Mouse (Mus musculus) heart, adult 2 months (tissue): ENCODE measurements around the gene Rp9. TPM values are rescaled to one million over a fixed set of nuclear protein-coding genes. Genes with fewer than 3 reads are reported as not detected.
A peak's percentile ranks its signal among the peaks of the same experiment; 100 is the strongest.

Experiments
- DNase-seq, 2 experiments: peaks; one replicate each; pipeline ENCODE4 v3.0.0; 2021
- H3K27ac ChIP-seq: fragments of 200-600 bp; 2 replicates; pipeline ENCODE4 v1.8.1; 2022
- H3K27me3 ChIP-seq: fragments of 200-500 bp; 2 replicates; pipeline ENCODE4 v1.6.1; 2012; ENCODE audit warnings: mild to moderate bottlenecking, low read length, inconsistent platforms, mixed read lengths; ENCODE audit not compliant: control insufficient read depth, insufficient read depth
- H3K36me3 ChIP-seq: fragments of 200-500 bp; 2 replicates; pipeline ENCODE4 v1.6.1; 2012; ENCODE audit warnings: low read length, inconsistent platforms; ENCODE audit not compliant: control insufficient read depth, insufficient read depth
- H3K4me1 ChIP-seq: fragments of 200-500 bp; 2 replicates; pipeline ENCODE4 v1.6.1; 2011; ENCODE audit warnings: low read length; ENCODE audit not compliant: control insufficient read depth, insufficient read depth
- H3K4me3 ChIP-seq: fragments of 200-600 bp; 2 replicates; pipeline ENCODE4 v1.8.1; 2022
- H3K79me2 ChIP-seq: fragments of 200-500 bp; replicated peaks from 2 replicates; pipeline ENCODE4 v1.6.1; 2012; ENCODE audit warnings: mild to moderate bottlenecking, inconsistent platforms, low read length, moderate library complexity, mixed read lengths; ENCODE audit not compliant: control insufficient read depth, insufficient read depth
- H3K9ac ChIP-seq: fragments of 200-500 bp; 2 replicates; pipeline ENCODE4 v1.6.1; 2012; ENCODE audit warnings: low read depth, mild to moderate bottlenecking, control low read depth, inconsistent platforms, low read length, mixed read lengths
- CTCF ChIP-seq: fragments of 200-600 bp; IDR thresholded peaks from 2 replicates; pipeline ENCODE4 v1.8.1; 2022; ENCODE audit warnings: antibody characterized with exemption, mild to moderate bottlenecking, moderate library complexity
- EP300 ChIP-seq: fragments of 200-500 bp; IDR thresholded peaks from 2 replicates; pipeline ENCODE4 v1.6.1; 2011; ENCODE audit warnings: low read depth, low read length, control low read depth; ENCODE audit not compliant: insufficient read depth
- POLR2A ChIP-seq: fragments of 200-500 bp; IDR thresholded peaks from 2 replicates; pipeline ENCODE4 v1.6.1; 2011; ENCODE audit warnings: mild to moderate bottlenecking, low read depth, low read length, control low read depth; ENCODE audit not compliant: insufficient read depth
- WGBS: fragments of 180-500 bp; shearing (Covaris S2); methylation state at CpG from one replicate; pipeline ENCODE4 v1.1.7; 2018; 5-methylcytosine and 5-hydroxymethylcytosine counted together
- intact Hi-C: fragments of 180-260 bp; cut with DNase I; formaldehyde crosslinking; loops from one replicate; pipeline ENCODE4 v1.15.1; 2025
- polyA plus RNA-seq: library from polyadenylated mRNA; depleted of rRNA; stranded (reverse); fragments of >200 nt; gene quantifications from 2 replicates; pipeline ENCODE4 v1.2.3, GENCODE M21; 2012
- total RNA-seq, 2 experiments: library from RNA; stranded (reverse); gene quantifications; 2 replicates each; pipeline ENCODE4 v1.2.3; 2021

The Rp9 gene
- total and polyA plus RNA-seq, 3 experiments: 39.5 to 46.1 (median 42.6) TPM

DNA sequence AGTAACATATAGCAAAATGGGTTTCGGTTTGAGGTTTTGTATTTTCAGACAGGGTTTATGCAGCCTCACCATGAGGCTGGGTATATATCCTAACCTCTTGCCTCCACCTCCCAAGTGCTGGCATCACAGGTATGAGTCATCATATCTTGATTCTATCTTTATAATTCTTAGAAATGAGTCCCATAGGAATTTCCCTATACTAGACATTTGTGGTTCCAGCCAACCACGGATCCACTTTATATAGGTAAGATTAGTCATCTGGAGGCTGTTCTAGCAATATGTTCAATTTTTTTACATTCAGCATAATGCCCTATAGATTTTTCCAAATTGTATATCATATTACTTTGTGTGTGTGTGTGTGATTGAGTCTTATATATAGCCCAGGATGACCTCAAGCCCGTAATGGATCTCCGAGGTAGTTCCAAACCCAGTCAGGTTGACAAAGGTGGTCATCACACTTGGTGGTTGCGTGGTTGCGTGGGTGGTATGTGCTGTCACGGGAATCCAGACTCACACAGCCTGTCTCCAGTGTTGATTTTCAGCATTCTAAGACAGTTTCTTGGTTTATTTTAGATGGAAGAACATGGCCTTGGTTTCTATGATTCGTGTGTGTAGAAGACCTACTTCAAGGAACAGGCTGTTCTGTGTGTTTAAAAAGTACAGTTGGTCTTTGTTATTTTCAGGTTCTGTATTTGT is 14.5 kb upstream of the Rp9 start:
- no peaks in the 10 kb centered on the region for H3K4me1 ChIP-seq
- no peak overlapping the region for H3K9ac ChIP-seq
- no peaks in the 10 kb centered on the region for H3K27me3 ChIP-seq
- no peak overlapping the region for H3K4me3 ChIP-seq
- H3K27ac ChIP-seq: no peak overlapping the region
- DNase-seq: no peak
- WGBS: 93% methylated on average over 8 of the region's 8 CpGs
- TF ChIP-seq EP300 (no peak), POLR2A (no peak), CTCF (no peak)
- H3K36me3 ChIP-seq: no peaks in the 10 kb centered on the region
- no peaks in the 10 kb centered on the region for H3K79me2 ChIP-seq
- intact Hi-C loops: no loop called here

DNA sequence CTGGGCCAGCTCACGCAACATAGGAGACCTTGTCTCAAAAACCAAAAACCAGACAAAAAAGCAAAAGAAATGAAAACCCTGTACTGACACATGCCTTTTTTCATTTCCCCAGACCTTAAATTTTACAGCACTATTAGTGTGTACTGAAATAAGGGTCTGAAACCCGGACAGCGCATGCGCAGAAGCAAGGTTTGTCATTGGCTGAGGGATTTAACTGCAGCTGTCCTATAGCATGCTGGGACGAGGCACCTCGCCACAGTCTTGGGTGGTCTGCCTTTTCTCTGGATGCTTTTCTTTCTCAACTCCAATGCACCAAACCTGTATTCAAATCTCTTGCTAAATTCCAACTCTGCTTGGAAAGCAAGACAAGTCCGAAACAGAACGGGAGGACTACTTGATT is 9.4 kb upstream of the Rp9 start:
- Histone ChIP-seq H3K4me1 (no peaks in the 10 kb centered on the region; the same call in 1 of the 2 replicates), H3K36me3 (no peaks in the 10 kb centered on the region), H3K27ac (no peak overlapping the region), H3K9ac (no peak overlapping the region), H3K27me3 (no peaks in the 10 kb centered on the region), H3K4me3 (no peak overlapping the region), H3K79me2 (no peaks in the 10 kb centered on the region)
- DNase-seq: no peak
- intact Hi-C loops: no loop called here
- TF ChIP-seq CTCF (no peak), EP300 (no peak), POLR2A (no peak)
- WGBS: 90% methylated on average over 8 of the region's 8 CpGs

DNA sequence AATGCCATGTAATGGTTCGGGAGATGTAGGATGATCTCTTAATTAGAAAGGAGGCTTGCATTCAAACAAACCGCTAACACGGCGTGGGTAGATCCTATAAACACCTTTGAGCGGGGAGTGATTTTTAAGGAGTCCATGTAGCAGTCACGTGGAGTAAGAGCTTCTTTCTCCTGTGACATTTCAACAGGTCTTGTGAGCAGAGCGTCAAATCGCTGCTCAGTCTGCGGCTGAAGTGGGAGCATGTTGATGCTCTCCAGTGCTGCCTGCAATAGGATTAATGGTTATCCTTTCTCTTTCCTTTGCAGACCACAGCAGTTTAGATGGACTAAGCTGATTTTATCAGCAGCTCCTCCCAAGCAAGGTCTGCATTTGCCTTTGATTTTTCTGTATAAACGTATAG is 6.7 kb upstream of the Rp9 start:
- TF ChIP-seq CTCF (no peak), POLR2A (no peak), EP300 (no peak)

DNA sequence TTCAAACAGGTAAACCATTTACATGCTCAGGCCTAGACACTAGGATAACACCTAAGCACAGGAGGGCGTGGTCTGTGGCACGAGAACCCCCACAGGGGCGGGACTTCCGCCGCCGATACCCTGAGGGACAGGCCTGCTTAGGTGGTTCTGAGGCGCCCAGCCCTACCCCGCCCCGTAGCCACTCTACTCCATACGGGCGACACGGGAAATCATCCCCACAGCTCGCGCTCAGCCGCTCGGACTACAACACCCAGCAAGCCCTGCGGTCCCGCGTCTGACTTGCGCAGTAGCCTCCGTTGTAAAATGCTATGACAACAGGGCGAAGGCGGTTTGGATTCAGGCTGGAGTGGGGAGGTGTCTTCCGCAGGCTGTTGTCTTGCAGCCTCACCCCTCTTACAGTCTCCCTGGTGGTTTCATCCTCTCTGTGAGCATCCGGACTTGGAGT is 5.9 kb upstream of the Rp9 start, which contains the start of gene Bbs9:
TSS of gene Bbs9 (plus strand) at position 292 of the 445 bp plus-strand sequence.
- Histone ChIP-seq H3K27ac (peak within 1 kb of the TSS; percentile 78), H3K9ac (peak within 1 kb of the TSS; percentile 55), H3K36me3 (no peaks in the 10 kb centered on the region), H3K27me3 (no peaks in the 10 kb centered on the region), H3K4me3 (peak within 1 kb of the TSS; percentile 55), H3K4me1 (no peaks in the 10 kb centered on the region; the same call in 1 of the 2 replicates), H3K79me2 (no peaks in the 10 kb centered on the region)
- under 1% methylated on average over 25 of the region's 25 CpGs for WGBS
- intact Hi-C loops: loop anchor here (2.0 kb wide), 1 partner anchor 65 kb away; the partner anchor contains the start of gene 9530077C05Rik
- peak; percentile 93 for DNase-seq
- no peak for TF ChIP-seq CTCF
- peak; percentile 71 for TF ChIP-seq POLR2A
- no peak for TF ChIP-seq EP300

More for the DNA sequence above, 6.7 kb upstream of the Rp9 start:
- Histone ChIP-seq H3K4me3 (peak overlapping the region; percentile 55), H3K9ac (peak overlapping the region; percentile 55), H3K4me1 (no peaks in the 10 kb centered on the region; the same call in 1 of the 2 replicates), H3K27me3 (no peaks in the 10 kb centered on the region), H3K36me3 (no peaks in the 10 kb centered on the region), H3K79me2 (no peaks in the 10 kb centered on the region), H3K27ac (peak overlapping the region; percentile 78)
- WGBS: 5% methylated on average over 10 of the region's 10 CpGs
- no peak for DNase-seq
- intact Hi-C loops: no loop called here

DNA sequence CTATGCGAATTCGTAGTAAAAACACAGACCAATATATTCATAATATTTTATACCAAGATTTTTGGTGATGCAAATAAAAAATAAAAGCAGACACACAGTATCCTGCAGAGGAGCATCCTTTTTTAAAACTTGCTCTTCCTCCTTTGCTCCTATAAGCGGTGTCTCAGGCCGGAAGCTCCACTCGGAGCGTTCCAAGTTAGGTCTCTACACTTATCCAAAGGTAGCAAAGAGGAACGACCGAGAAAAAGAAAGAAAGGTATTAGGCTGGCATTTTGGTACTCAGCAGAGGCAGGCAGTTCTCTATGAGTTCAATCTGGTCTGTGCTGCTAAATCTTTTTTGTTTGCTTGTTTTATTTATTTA is 664 bp downstream of the Rp9 start:
- H3K27ac ChIP-seq: no peak overlapping the region
- peaks cover 2% of the 10 kb centered on the region for H3K4me1 ChIP-seq
- TF ChIP-seq CTCF (no peak), POLR2A (no peak)
- 72% methylated on average over 8 of the region's 8 CpGs for WGBS
- DNase-seq: no peak
- no peak overlapping the region for H3K9ac ChIP-seq
- H3K27me3 ChIP-seq: no peaks in the 10 kb centered on the region
- H3K36me3 ChIP-seq: no peaks in the 10 kb centered on the region
- peaks cover 9% of the 10 kb centered on the region for H3K79me2 ChIP-seq
- intact Hi-C loops: no loop called here
- H3K4me3 ChIP-seq: no peak overlapping the region

DNA sequence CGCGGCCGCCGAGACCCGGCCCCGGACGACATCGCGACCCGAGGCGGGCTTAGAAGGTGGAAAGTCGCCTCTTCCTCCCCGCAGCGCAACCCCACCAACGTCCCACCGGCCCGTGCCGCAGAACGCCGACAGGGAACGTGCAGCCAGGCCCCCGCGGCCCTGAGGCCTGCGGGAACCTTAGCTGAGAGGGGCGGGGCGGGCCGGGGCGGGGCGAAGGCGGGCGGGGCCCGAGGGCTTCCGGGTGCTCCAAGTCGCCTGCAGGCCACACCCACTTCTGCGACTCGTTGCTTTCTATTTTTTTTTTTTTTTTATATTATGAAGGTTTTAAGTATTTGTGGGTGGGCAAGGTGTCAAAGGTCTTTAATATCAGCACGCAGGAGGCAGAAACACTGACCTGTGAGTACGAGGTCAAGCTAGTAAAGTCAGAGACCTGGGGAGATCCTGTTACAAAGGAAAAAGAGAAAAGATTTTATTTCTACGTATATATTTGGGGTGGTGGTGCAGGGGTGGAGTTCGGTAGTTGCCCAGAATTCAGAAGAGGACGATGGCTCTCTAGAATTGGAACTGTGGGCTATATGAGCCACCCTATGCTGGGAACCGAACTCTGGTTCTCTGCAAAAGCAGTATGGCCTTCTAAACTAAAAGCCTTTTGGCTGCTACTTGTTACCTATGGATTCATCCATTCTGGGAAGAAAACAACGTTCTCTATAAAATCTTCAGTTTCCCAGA is 1.2 kb downstream of the Rp9 start:
- Histone ChIP-seq H3K27me3 (no peaks in the 10 kb centered on the region), H3K79me2 (peaks cover 9% of the 10 kb centered on the region), H3K27ac (peak overlapping the region; percentile 83), H3K36me3 (no peaks in the 10 kb centered on the region), H3K4me3 (peak overlapping the region; percentile 91), H3K9ac (peak overlapping the region; percentile 100), H3K4me1 (peaks cover 2% of the 10 kb centered on the region)
- WGBS: 4% methylated on average over 42 of the region's 43 CpGs
- TF ChIP-seq CTCF: no peak
- TF ChIP-seq EP300: no peak
- peak; percentile 72 for TF ChIP-seq POLR2A
- DNase-seq: peak; percentile 74 to 81
- intact Hi-C loops: no loop called here
